Mouse (Mus musculus) lung, adult 2 months (tissue): Measurements from ENCODE around the gene Hoxb1. TPM values are rescaled to one million over a fixed set of nuclear protein-coding genes. Genes with fewer than 3 reads are reported as not detected.
A peak's percentile ranks its signal among the peaks of the same experiment; 100 is the strongest.

Experiments
- DNase-seq: peaks from one replicate; pipeline ENCODE4 v3.0.0; 2022
- H3K4me1 ChIP-seq: fragments of 200-500 bp; 2 replicates; pipeline ENCODE4 v1.6.1; 2011; ENCODE audit warnings: low read length; ENCODE audit not compliant: control insufficient read depth, insufficient read depth
- H3K4me3 ChIP-seq: fragments of 200-500 bp; replicated peaks from 2 replicates; pipeline ENCODE3; 2011; ENCODE audit warnings: low read depth, mild to moderate bottlenecking, control low read depth, low read length; ENCODE audit errors: extremely low read depth
- CTCF ChIP-seq: fragments of 200-500 bp; IDR thresholded peaks from 2 replicates; pipeline ENCODE4 v1.5.1; 2011; ENCODE audit warnings: mild to moderate bottlenecking, low read length, control low read depth; ENCODE audit not compliant: insufficient read depth
- POLR2A ChIP-seq: fragments of 200-500 bp; IDR thresholded peaks from 2 replicates; pipeline ENCODE4 v1.6.1; 2011; ENCODE audit warnings: low read depth, mild to moderate bottlenecking, control low read depth, low read length, borderline replicate concordance; ENCODE audit errors: extremely low read depth
- WGBS: fragments of 180-500 bp; shearing (Covaris S2); methylation state at CpG from one replicate; pipeline ENCODE4 v1.1.7; 2018; 5-methylcytosine and 5-hydroxymethylcytosine counted together
- polyA plus RNA-seq: library from polyadenylated mRNA; depleted of rRNA; stranded (reverse); fragments of >200 nt; gene quantifications from 2 replicates; pipeline ENCODE4 v1.2.3, GENCODE M21; 2012

The Hoxb1 gene
- polyA plus RNA-seq, 1 experiment, result not detected

DNA sequence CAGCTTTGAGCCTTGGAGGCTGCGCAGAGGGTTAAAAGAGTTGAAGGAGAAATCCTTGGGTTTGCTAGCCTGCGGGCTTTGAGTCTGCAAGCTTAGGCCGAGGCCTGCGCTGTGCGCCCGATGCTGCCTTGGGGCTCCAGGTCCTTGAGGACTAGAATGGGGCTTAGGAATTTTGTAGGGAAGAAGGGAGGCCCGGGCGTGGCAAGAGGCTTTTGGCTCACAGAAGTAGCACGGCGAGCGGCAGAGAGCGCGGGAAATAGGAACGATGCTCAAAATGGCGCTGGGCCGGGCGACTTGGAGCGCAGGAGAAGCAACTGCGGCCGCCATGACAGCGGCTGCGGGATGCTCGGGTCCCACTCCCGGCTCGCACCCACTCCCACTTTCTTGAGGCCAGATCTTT, 11.2 kb upstream of the Hoxb1 start:
- 8% methylated on average over 25 of the region's 25 CpGs for WGBS
- TF ChIP-seq POLR2A, result no peak
- no peak for TF ChIP-seq CTCF
- DNase-seq, result no peak
- Histone ChIP-seq H3K4me3 (peak overlapping the region; percentile 18), H3K4me1 (no peaks in the 10 kb centered on the region)

DNA sequence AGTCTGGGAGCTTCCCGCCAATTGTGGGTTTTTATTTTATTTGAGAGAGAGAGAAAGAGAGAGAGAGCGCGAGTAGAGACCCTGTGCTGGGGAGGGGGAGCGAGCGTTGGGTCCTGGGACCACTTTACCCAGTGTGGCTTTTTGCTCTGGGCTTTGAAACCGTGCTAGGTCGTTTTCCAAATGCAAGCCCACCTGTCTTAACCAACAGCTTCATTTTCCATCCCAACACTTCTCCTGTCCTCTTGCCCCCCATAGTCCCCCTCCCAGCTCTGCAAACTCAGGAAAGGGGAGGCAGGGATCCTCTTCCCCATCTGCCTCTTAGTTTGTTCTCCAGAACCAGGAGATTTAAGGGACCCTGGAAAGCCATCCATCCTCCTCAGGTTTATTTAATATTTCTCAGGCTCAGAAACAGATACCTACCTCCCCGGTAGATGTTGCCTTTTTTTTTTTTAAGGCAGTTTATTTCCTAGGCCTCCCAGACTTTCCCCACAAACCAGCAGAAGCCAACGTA, 10.7 kb upstream of the Hoxb1 start:
- Histone ChIP-seq H3K4me1 (no peaks in the 10 kb centered on the region), H3K4me3 (no peak overlapping the region)
- no peak for DNase-seq
- WGBS, result 39% methylated on average over 9 of the region's 9 CpGs
- TF ChIP-seq POLR2A, result no peak
- no peak for TF ChIP-seq CTCF

DNA sequence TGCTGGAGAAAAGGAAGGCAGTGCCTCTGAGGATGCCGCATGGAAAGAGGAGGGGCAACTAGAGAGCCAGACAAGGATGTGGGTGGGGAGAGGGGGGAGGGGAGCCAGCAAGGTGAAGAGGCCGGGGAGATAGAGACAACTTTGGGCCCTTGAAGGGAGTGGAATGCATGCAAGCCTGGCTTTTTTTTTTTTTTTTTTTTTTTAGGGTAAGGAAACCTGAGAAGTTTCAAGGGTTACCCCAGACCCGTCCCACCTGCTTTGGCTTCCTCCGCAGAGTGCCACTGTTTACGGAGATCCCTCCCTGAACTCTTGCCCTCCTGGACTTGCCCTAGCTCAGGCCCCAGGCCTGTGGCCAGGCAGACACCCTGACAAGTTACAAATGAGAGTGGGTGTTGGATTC, 1.7 kb upstream of the Hoxb1 start:
- 51% methylated on average over 5 of the region's 5 CpGs for WGBS
- Histone ChIP-seq H3K4me3 (no peak overlapping the region), H3K4me1 (no peaks in the 10 kb centered on the region)
- TF ChIP-seq POLR2A (no peak), CTCF (no peak)
- no peak for DNase-seq

DNA sequence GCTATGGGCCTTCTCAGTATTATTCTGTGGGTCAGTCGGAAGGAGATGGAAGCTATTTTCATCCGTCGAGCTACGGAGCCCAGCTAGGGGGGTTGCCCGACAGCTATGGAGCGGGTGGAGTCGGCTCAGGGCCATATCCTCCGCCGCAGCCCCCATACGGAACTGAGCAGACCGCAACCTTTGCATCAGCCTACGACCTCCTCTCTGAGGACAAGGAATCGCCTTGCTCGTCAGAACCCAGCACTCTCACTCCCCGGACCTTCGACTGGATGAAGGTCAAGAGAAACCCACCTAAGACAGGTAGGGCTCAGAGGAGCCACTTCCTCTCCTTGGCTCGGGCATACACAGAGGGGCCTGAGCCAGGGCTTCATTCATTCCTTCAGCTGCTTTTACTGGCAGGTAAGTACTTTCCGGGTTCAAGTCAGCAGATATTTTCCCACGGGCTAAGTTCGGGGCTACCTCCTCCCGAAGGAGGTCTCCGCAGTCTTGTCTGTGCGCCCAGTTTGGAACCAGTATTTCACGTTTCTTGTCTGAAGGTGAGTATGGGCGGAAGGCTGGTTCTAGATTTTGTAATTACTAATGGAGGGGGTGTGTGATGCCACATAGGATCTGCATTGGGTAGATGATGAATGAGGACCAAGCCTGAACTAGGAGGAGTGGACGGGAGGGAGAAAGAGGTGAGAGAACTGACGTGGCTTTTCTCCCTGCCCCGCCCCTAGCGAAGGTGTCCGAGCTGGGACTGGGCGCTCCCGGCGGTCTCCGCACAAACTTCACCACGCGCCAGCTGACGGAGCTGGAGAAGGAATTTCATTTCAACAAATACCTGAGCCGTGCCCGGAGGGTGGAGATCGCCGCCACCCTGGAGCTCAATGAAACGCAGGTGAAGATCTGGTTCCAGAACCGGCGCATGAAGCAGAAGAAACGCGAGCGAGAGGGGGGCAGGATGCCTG, 815 bp downstream of the Hoxb1 start:
- H3K4me1 ChIP-seq, result no peaks in the 10 kb centered on the region
- DNase-seq, result no peak
- no peak overlapping the region for H3K4me3 ChIP-seq
- WGBS, result 14% methylated on average over 47 of the region's 47 CpGs
- TF ChIP-seq POLR2A (no peak), CTCF (no peak)

DNA sequence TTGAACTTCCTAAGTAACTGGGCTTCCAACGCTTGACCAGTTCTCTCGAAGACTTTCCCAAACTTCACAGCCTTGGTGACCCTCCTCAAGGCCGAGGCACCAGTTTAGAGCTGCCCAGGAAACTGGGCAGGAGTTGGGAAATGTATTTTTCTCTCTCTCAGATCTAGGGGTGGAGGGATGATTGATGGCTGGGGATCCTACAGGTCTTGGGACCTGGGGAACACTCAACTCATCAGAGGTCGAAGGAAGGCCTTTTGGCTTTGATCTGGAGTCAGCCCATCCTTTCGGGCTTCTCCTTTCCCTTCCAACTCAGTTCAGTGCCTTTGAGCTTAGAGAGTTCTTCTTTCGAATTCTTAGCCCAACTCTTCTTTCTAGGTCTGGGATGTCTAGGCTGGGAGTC, 1.6 kb downstream of the Hoxb1 start:
- TF ChIP-seq CTCF (no peak), POLR2A (no peak)
- no peak overlapping the region for H3K4me3 ChIP-seq
- no peak for DNase-seq
- no peaks in the 10 kb centered on the region for H3K4me1 ChIP-seq
- WGBS, result 72% methylated on average over 6 of the region's 6 CpGs

DNA sequence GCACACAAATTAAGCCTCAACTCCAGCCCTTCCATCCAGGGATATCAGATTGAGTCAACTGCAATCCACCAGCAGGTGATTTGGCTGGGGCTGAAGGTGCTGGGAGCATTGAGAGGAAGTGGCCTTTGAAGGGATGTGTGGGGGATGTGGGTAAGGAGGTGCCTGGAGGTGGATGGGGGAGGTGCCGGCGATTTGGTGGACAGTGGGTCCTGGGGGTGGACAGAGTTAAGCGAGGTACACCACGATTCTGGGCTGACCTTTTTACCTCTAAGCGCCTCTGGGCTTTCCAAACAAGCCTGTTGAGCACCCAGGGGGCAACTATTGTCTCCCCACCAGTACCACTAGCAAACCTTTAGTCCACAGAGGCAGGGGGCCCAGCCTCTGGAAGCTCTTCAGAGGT, 3.1 kb downstream of the Hoxb1 start:
- Histone ChIP-seq H3K4me3 (no peak overlapping the region), H3K4me1 (no peaks in the 10 kb centered on the region)
- TF ChIP-seq CTCF, result no peak
- TF ChIP-seq POLR2A, result no peak
- WGBS, result 70% methylated on average over 5 of the region's 5 CpGs
- DNase-seq, result no peak

DNA sequence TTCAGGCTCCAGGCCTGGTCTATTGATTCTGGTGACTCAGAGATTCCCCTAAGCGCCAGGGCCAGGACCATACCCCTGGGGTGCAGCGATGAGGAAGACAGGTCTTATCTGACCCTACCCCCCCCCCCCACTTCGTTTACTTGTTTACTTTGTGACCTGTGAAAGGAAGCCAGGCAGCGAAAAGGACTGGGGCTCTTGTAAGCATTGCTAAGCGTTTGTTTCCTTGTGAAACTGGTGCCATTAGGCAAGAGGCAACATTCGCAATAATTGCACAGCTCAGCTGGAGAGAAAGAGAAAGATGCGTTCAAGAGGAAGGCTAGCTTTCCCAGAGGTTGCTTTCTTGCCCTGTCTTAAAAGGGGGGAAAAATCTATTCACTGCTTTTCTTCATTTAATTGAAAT, 3.6 kb downstream of the Hoxb1 start:
- WGBS, result 66% methylated on average over 7 of the region's 7 CpGs
- no peak for DNase-seq
- Histone ChIP-seq H3K4me1 (no peaks in the 10 kb centered on the region), H3K4me3 (no peak overlapping the region)
- no peak for TF ChIP-seq POLR2A
- no peak for TF ChIP-seq CTCF

DNA sequence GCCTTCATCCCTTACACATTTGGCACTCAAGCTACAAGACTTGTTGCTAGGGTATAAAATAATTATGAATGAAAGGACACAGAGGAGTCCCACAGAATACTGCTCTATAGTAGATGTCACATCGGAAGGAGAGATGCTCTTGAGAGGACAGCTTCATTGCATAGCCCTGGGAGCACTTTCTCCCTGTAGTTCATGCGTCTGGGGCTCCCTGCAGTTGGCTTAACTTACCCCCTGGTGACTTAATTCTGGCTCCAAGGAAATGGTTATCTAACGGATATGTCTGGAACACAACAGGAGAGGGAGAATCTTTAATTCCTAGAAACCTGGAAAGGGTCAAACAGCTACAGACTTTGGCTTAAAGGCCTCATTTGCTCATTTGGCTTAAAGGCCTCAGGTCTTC, 6.2 kb downstream of the Hoxb1 start:
- Histone ChIP-seq H3K4me1 (no peaks in the 10 kb centered on the region), H3K4me3 (no peak overlapping the region)
- 67% methylated on average over 3 of the region's 3 CpGs for WGBS
- TF ChIP-seq POLR2A, result no peak
- no peak for TF ChIP-seq CTCF
- DNase-seq, result no peak

DNA sequence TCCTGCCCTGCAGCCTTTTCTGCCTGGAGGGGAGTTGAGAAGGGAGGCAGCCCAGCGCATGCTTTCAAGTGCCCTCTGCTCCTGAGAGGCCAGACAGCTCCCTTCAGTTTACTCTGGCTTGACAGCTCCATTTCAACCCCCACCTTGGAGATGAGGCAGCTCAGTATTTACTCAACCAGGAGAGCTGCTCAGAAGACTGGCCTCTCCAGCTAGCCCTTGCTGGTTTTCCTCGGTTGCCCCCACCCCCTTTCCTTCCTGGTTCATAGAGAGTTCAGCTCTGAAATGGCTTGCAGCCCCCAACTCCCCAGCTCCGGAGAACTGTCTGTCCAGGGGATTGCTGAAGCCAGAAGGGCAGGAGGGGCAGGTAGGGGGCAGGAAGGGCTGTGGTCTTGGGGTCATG, 7.0 kb downstream of the Hoxb1 start:
- Histone ChIP-seq H3K4me3 (no peak overlapping the region), H3K4me1 (no peaks in the 10 kb centered on the region)
- TF ChIP-seq POLR2A, result no peak
- no peak for TF ChIP-seq CTCF
- 34% methylated on average over 3 of the region's 3 CpGs for WGBS
- DNase-seq, result no peak

DNA sequence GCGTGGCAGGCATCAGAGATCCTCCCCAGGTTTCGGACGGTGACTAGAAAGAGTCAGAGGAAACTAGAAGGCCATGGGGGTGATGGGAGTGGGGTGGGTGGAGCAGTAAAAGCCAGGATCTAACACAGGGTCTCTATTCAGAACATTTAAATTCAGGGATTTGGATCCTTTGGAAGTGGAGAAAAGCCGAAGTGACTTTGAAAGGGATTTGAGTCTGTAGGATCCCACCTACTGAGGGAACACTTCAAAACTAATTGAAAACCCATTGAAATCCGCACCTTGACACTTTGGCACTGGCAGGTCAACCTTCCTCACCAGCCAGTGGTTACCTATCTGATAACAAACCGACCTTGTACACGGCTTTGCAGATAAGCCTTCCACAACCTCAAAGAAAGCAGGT, 9.3 kb downstream of the Hoxb1 start:
- WGBS, result 65% methylated on average over 7 of the region's 7 CpGs
- Histone ChIP-seq H3K4me3 (no peak overlapping the region), H3K4me1 (no peaks in the 10 kb centered on the region)
- no peak for TF ChIP-seq CTCF
- TF ChIP-seq POLR2A, result no peak
- DNase-seq, result no peak

DNA sequence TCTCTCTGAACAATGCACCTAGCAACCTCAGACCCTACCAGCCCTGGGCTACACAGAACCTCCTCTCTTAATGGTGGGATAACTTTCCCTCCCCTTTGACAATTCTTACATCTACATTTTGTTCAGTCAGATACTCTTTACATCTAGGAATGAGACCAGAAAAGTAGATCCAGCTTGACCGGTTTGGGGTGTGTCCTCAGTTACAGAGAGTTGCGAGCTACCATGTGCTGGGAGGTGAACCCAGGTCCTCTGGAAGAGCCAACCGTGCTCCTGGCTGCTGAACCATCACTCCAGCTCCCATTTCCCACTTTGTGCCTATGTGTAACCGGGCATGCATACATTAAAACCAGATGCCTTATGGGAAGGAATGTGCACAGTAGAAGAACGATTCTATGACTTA, 17.8 kb downstream of the Hoxb1 start:
- Histone ChIP-seq H3K4me1 (no peaks in the 10 kb centered on the region), H3K4me3 (no peak overlapping the region)
- DNase-seq, result no peak
- no peak for TF ChIP-seq POLR2A
- TF ChIP-seq CTCF, result no peak
- 72% methylated on average over 5 of the region's 5 CpGs for WGBS
